Mouse (Mus musculus): ENCODE data around the gene Hsd11b1. TPM values are rescaled to one million over a fixed set of nuclear protein-coding genes. Genes with fewer than 3 reads are reported as not detected.

Gene Hsd11b1
- polyA plus RNA-seq, 1 experiment from 2014 or later, result 3.0 TPM

- TF ChIP-seq EP300 (optimal IDR thresholded peaks at IDR 0.05) (no peak), CTCF (IDR thresholded peaks at IDR 0.05; ENCODE audit: low read depth) (no peak)
- H3K4me1 ChIP-seq (replicated peaks; ENCODE audit: control insufficient read depth, insufficient read depth), result no peaks in the 10 kb centered on the region
- 32% methylated on average over 7 of the region's 7 CpGs for WGBS
Measured at GRCm38 (mm10) chr1:193305386-193305785, 41.5 kb upstream of the Hsd11b1 start.

GRCm38 (mm10) chr1:193303096-193303495 lies 39.2 kb upstream of the Hsd11b1 start:
- Histone ChIP-seq H3K9me3 (ENCODE audit: control insufficient read depth, low read length) (no peaks in the 10 kb centered on the region), H3K4me3 (ENCODE audit: low read depth, low read length) (no peak overlapping the region), H3K27ac (replicated peaks) (no peak overlapping the region), H3K4me2 (replicated peaks; ENCODE audit: low read depth) (peak overlapping the region; percentile 45; the same call in 1 of the 2 replicates), H3K36me3 (ENCODE audit: control insufficient read depth, insufficient read depth, low read length) (no peaks in the 10 kb centered on the region), H3K27me3 (ENCODE audit: control insufficient read depth, insufficient read depth, low read length) (no peaks in the 10 kb centered on the region), H3K9ac (ENCODE audit: low read length) (no peak overlapping the region), H3K4me1 (replicated peaks; ENCODE audit: control insufficient read depth, insufficient read depth) (no peaks in the 10 kb centered on the region)
- 53% methylated on average over 2 of the region's 2 CpGs for WGBS
- no peak for ATAC-seq (ENCODE audit: low FRiP score, low TSS enrichment)
- DNase-seq (ENCODE audit: low spot score), result no peak
- TF ChIP-seq EP300 (optimal IDR thresholded peaks at IDR 0.05) (no peak), CTCF (IDR thresholded peaks at IDR 0.05; ENCODE audit: low read depth) (no peak)

More at GRCm38 (mm10) chr1:193305386-193305785, 41.5 kb upstream of the Hsd11b1 start:
- Histone ChIP-seq H3K36me3 (ENCODE audit: control insufficient read depth, insufficient read depth, low read length) (no peaks in the 10 kb centered on the region), H3K27me3 (ENCODE audit: control insufficient read depth, insufficient read depth, low read length) (no peaks in the 10 kb centered on the region), H3K9ac (ENCODE audit: low read length) (no peak overlapping the region), H3K4me2 (replicated peaks; ENCODE audit: low read depth) (no peak overlapping the region), H3K4me3 (ENCODE audit: low read depth, low read length) (no peak overlapping the region), H3K9me3 (ENCODE audit: control insufficient read depth, low read length) (no peaks in the 10 kb centered on the region), H3K27ac (replicated peaks) (no peak overlapping the region)
- no peak for DNase-seq (ENCODE audit: low spot score)
- ATAC-seq (ENCODE audit: low FRiP score, low TSS enrichment), result no peak

- Histone ChIP-seq H3K9me3 (ENCODE audit: control insufficient read depth, low read length) (no peaks in the 10 kb centered on the region), H3K36me3 (ENCODE audit: control insufficient read depth, insufficient read depth, low read length) (no peaks in the 10 kb centered on the region), H3K27ac (replicated peaks) (peak overlapping the region; percentile 85), H3K4me1 (replicated peaks; ENCODE audit: control insufficient read depth, insufficient read depth) (no peaks in the 10 kb centered on the region), H3K9ac (ENCODE audit: low read length) (peak overlapping the region; percentile 45; the same call in 1 of the 2 replicates), H3K4me3 (ENCODE audit: low read depth, low read length) (peak overlapping the region; percentile 27; the same call in 1 of the 2 replicates), H3K27me3 (ENCODE audit: control insufficient read depth, insufficient read depth, low read length) (no peaks in the 10 kb centered on the region), H3K4me2 (replicated peaks; ENCODE audit: low read depth) (peak overlapping the region; percentile 45)
- TF ChIP-seq EP300 (optimal IDR thresholded peaks at IDR 0.05), result no peak
- no peak for TF ChIP-seq CTCF (IDR thresholded peaks at IDR 0.05; ENCODE audit: low read depth)
- WGBS, result 43% methylated on average over 8 of the region's 8 CpGs
- ATAC-seq (ENCODE audit: low FRiP score, low TSS enrichment), result peak; percentile 87
- DNase-seq (ENCODE audit: low spot score), result no peak
Measured at GRCm38 (mm10) chr1:193302093-193302405, 38.2 kb upstream of the Hsd11b1 start.

- Histone ChIP-seq H3K4me1 (replicated peaks; ENCODE audit: control insufficient read depth, insufficient read depth) (no peaks in the 10 kb centered on the region), H3K27ac (replicated peaks) (peak overlapping the region; percentile 85), H3K27me3 (ENCODE audit: control insufficient read depth, insufficient read depth, low read length) (no peaks in the 10 kb centered on the region), H3K9ac (ENCODE audit: low read length) (peak overlapping the region; percentile 45; the same call in 1 of the 2 replicates), H3K4me2 (replicated peaks; ENCODE audit: low read depth) (peak overlapping the region; percentile 45), H3K36me3 (ENCODE audit: control insufficient read depth, insufficient read depth, low read length) (no peaks in the 10 kb centered on the region), H3K9me3 (ENCODE audit: control insufficient read depth, low read length) (no peaks in the 10 kb centered on the region), H3K4me3 (ENCODE audit: low read depth, low read length) (peak overlapping the region; percentile 27; the same call in 1 of the 2 replicates)
- TF ChIP-seq EP300 (optimal IDR thresholded peaks at IDR 0.05), result no peak
- no peak for TF ChIP-seq CTCF (IDR thresholded peaks at IDR 0.05; ENCODE audit: low read depth)
- DNase-seq (ENCODE audit: low spot score), result peak; percentile 90
- 41% methylated on average over 6 of the region's 6 CpGs for WGBS
- ATAC-seq (ENCODE audit: low FRiP score, low TSS enrichment), result peak; percentile 93
Measured at GRCm38 (mm10) chr1:193301216-193302092, 37.6 kb upstream of the Hsd11b1 start.

- WGBS, result 48% methylated on average over 1 of the region's 1 CpGs
- H3K36me3 ChIP-seq (ENCODE audit: control insufficient read depth, insufficient read depth, low read length), result no peaks in the 10 kb centered on the region
- no peak overlapping the region for H3K4me3 ChIP-seq (ENCODE audit: low read depth, low read length)
- no peak overlapping the region for H3K27ac ChIP-seq (replicated peaks)
- H3K4me2 ChIP-seq (replicated peaks; ENCODE audit: low read depth), result no peak overlapping the region
- no peaks in the 10 kb centered on the region for H3K9me3 ChIP-seq (ENCODE audit: control insufficient read depth, low read length)
- no peaks in the 10 kb centered on the region for H3K27me3 ChIP-seq (ENCODE audit: control insufficient read depth, insufficient read depth, low read length)
- ATAC-seq (ENCODE audit: low FRiP score, low TSS enrichment) (no peak), DNase-seq (ENCODE audit: low spot score) (no peak)
- H3K9ac ChIP-seq (ENCODE audit: low read length), result no peak overlapping the region
- TF ChIP-seq EP300 (optimal IDR thresholded peaks at IDR 0.05) (no peak), CTCF (IDR thresholded peaks at IDR 0.05; ENCODE audit: low read depth) (no peak)
- H3K4me1 ChIP-seq (replicated peaks; ENCODE audit: control insufficient read depth, insufficient read depth), result no peaks in the 10 kb centered on the region
Measured at GRCm38 (mm10) chr1:193299995-193300394, 36.1 kb upstream of the Hsd11b1 start.

- Histone ChIP-seq H3K4me1 (replicated peaks; ENCODE audit: control insufficient read depth, insufficient read depth) (no peaks in the 10 kb centered on the region), H3K27ac (replicated peaks) (no peak overlapping the region), H3K9ac (ENCODE audit: low read length) (no peak overlapping the region), H3K27me3 (ENCODE audit: control insufficient read depth, insufficient read depth, low read length) (no peaks in the 10 kb centered on the region), H3K4me3 (ENCODE audit: low read depth, low read length) (no peak overlapping the region), H3K36me3 (ENCODE audit: control insufficient read depth, insufficient read depth, low read length) (no peaks in the 10 kb centered on the region), H3K4me2 (replicated peaks; ENCODE audit: low read depth) (no peak overlapping the region), H3K9me3 (ENCODE audit: control insufficient read depth, low read length) (no peaks in the 10 kb centered on the region)
- WGBS, result 82% methylated on average over 3 of the region's 3 CpGs
- TF ChIP-seq CTCF (IDR thresholded peaks at IDR 0.05; ENCODE audit: low read depth) (no peak), EP300 (optimal IDR thresholded peaks at IDR 0.05) (no peak)
- ATAC-seq (ENCODE audit: low FRiP score, low TSS enrichment), result no peak
- DNase-seq (ENCODE audit: low spot score), result no peak
Measured at GRCm38 (mm10) chr1:193298141-193298765, 34.4 kb upstream of the Hsd11b1 start.
